Mouse (Mus musculus) myocyte (in vitro differentiated cells): ENCODE results near the gene E2f3.

ENCODE experiments used
- MYOG ChIP-seq, 3 experiments: IDR thresholded peaks; one replicate each; pipeline ENCODE4 v1.6.1; 2011; ENCODE audit warnings: control low read depth in 2 of 3, low read depth in 2 of 3, mild to moderate bottlenecking in 2 of 3; ENCODE audit not compliant: insufficient read length in 2 of 3, control insufficient read depth in 1 of 3, insufficient read depth in 1 of 3
- POLR2A ChIP-seq: IDR thresholded peaks from one replicate; pipeline ENCODE4 v1.6.1; 2011; ENCODE audit warnings: low read depth, mild to moderate bottlenecking, control low read depth, moderate library complexity; ENCODE audit not compliant: insufficient read length
- POLR2AphosphoS2 ChIP-seq: IDR thresholded peaks from one replicate; pipeline ENCODE4 v1.6.1; 2011; ENCODE audit warnings: low read depth, control low read depth; ENCODE audit not compliant: insufficient read length

DNA sequence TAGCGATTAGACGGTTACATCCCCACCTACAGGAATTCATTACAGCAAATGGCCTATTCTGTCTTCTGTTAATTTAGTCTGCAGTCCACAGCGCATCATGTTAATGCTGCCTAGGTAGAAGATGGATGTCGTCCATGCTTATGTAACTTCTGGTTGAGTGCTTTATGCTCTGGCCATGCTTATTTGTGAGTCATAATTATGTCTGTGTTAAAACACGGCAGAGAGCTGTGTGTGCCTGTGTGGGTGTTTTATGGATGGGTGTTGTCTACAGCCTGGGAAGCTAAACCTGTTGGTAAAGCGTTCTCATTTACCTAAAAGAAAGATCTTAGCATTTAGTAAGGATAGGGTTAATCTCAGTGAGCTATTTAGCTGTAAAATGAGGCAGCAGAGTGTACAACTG is 26.4 kb upstream of the E2f3 start:
- TF ChIP-seq MYOG (IDR thresholded peaks at IDR 0.05; ENCODE audit: control insufficient read depth in 1 of 3, insufficient read depth in 1 of 3, insufficient read length in 2 of 3, low read depth in 2 of 3) = no peak
- TF ChIP-seq POLR2A = no peak
- no peak for TF ChIP-seq POLR2AphosphoS2
